Mouse (Mus musculus) heart, adult 18-20 months (tissue): ENCODE data around the gene Lmnb2. TPM values are rescaled to one million over a fixed set of nuclear protein-coding genes. Genes with fewer than 3 reads are reported as not detected.

ENCODE experiments used
- DNase-seq, 2 experiments: peaks; one replicate each; pipeline ENCODE4 v3.0.0; 2021 to 2022; ENCODE audit warnings: mixed read lengths in 1 of 2
- total RNA-seq, 2 experiments: library from RNA; stranded (reverse); gene quantifications; 2 replicates each; pipeline ENCODE4 v1.2.3; 2021

Lmnb2 gene
- total RNA-seq, 2 experiments from 2014 or later: 4.7 to 5.8 TPM

DNA sequence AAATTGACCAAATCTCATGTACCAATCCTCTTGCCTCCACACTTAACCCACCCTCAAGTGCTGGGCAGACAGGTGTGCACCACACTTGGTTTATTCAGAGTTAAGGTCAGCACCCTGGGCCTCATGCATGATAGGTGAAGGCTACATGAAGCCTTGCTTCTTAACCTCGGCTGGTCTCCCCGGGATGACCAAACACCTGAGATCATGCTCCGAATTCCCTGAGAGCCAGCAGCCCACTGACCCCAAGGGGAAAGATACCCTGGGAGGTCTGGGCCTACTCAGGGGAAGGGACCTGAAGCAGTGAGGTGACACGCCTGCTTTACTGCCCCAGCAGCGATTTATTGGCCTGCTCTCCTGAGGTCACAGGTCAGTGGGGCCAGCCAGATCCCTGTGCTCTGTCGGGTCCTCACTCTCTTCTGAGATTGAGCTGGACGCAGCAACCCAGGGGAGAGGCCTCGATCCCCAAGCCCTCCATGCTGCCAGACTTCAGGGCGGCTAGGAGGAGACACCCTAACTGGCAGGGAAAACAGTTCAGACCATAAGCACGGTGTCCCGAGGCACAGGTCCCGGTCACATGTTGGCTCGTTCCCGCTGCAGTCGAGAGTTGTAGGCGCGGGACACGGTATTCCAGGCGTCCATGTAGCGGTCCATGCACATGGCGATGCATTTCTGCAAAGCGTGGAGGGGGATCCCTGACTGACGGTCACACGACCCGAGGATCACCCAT lies 18.3 kb downstream of the Lmnb2 start:
- DNase-seq: no peak

DNA sequence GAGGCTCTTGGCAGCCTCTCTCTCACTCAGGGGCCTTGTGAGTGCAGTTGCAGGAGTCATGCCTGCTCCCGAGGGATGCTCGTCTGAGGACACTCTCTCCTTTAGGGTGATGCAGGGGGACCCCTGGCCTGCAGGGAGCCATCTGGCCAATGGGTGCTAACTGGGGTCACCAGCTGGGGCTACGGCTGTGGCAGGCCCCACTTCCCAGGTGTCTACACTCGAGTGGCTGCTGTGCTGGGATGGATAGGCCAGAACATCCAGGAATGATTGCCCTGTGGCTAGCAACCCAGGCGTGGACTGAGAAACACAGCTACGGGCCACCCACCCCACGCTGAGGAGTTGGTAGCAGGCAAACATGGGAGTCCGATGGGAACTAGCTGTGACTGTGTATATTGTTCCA lies 19.0 kb downstream of the Lmnb2 start:
- DNase-seq: no peak

DNA sequence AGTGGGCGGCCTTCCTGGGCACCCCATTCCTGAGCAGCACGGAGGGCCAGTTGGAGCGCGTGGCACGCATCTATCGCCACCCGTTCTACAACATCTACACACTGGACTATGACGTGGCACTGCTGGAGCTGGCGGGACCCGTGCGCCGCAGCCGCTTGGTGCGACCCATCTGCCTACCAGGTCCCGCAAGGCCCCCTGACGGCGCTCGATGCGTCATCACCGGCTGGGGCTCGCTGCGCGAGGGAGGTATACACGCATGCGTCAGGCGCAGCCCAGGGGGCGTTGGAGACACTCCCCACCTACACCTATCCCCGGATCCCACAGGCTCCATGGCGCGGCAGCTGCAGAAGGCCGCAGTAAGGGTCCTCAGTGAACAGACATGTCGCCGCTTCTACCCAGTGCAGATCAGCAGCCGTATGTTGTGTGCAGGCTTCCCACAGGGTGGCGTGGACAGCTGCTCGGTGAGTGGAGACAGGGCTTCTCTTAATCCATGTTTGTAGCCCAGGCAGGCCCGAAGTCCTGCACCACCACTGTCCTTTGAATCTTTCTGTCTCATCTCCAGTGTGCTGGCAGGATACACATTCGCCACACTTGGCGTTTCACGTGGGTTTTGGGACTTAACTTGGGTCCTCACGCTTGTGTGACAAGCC lies 20.1 kb downstream of the Lmnb2 start:
- no peak for DNase-seq

DNA sequence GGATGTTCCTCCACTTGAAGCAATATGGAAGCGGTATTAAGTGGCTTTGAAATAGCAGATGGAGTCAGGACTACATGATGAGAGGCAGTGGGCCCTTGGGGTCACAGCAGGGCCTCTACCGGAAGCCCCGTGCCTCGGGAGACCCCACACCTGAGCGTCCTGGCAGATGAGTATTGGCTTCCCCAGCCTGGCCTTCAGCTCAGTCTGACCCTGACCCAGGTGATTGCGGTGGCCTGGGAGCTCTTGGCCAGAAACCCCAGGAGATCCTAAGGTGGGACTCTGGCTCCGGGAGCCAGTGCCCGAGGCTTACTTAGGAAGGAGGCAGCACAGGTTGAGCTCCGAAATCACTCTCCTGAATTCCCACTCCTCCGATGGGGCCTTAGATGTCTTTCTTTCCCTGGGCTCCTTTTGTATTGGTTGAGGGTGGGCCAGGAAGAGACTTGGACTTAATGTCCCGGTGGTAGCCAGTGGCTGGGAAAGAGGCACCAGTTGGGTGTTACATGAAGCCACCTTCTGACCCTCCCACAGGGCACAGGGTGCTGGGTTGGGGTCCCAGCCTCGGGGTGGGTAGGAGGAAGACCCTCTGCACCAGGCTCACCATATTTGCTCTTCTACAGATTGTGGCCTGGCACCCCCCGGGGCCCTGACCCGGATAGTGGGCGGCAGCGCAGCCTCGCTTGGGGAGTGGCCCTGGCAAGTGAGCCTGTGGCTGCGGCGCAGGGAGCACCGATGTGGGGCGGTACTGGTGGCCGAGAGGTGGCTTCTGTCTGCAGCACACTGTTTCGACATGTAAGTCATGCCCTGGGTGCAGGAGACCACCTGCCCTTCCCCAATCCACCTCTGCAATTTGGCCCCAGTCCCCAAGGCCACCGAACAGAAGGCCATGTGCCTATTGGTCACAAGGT lies 21.2 kb downstream of the Lmnb2 start:
- no peak for DNase-seq

DNA sequence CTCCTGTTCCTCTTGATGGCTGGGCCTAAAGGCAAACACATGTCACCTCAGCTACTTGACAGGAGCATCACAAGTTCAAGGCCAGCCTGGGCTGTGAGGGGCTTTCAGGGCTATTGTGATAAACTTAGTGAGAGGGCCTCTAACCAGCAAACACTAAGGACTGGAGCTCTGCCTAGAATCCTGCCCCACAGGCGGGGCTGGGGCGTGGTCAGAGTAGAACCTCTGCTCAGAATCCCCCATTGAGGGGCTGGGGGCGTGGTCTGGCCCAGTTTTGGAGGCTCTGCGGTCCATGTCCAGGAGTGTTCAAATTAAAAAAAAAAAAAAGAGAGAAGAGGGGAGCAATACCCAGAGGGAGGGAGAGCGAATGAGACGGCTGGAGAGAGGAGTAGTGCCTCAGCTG lies 22.3 kb downstream of the Lmnb2 start:
- no peak for DNase-seq

DNA sequence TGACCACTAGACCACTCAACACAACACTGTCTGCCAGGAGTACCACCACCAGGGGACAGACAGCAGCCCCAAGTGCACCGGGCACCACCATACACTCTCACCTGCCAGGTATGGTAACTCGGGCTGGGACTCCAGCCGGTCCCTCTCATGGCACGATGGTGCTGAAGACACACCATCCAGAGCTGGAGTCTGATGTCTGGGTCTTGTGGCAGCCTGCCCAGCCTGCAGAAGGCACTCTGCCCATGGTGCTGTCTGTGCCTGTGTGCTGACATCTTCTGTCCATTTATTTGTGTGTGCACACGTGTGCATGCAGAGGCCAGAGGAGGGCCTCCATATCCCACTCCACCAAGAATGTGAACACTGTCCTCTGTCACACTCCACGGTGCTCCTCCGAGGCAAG lies 22.9 kb downstream of the Lmnb2 start:
- no peak for DNase-seq

DNA sequence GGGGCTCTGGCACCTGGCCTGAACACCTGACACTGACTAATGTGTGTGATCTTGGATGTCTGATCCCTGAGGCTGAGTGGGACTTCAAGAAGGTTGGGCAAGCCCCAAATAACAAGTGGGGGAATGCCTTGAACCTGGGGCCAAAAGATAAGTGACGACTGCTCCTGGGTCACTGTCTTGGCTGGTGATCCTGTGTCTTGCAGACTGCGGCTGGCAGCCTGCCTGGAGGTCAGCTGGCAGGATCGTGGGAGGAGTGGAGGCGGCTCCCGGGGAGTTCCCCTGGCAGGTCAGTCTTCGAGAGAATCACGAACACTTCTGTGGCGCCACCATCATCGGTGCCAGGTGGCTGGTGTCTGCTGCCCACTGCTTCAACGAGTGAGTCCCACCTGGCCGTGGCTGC lies 30.9 kb downstream of the Lmnb2 start:
- peak; percentile 86 to 87 for DNase-seq

DNA sequence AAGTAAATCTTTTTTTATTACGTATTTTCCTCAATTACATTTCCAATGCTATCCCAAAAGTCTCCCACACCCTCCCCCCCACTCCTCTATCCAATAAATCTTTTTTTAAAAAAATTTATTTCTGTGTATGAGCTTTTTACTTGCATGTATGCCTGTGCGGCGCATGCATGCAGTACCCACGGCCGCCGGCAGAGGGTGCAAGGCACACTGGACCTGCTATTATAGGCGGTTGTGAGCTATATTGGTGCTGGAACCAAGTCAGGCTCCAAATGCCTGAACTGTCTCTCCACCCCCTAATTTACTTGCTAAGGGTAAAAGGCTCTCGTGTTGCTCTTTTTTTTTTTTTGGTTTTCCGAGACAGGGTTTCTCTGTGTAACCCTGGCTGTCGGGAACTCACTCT lies 36.7 kb downstream of the Lmnb2 start:
- peak; percentile 54 to 84 for DNase-seq

DNA sequence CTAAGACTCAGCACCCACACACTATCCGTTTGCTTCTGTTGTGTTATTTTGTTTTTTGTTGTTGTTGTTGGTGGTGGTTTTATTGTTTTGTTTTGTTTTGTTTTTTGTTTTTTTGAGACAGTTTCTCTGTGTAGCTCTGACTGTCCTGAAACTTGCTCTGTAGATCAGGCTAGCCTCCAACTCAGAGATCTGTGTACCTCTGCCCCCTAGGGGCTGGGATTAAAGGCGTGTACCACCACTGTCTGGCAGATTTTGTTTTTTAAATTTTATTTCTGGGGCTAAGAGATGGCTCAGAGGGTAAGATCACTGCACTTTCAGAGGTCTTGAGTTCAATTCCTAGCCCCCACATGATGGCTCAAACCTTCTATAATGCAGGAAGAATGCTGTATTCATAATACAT lies 37.1 kb downstream of the Lmnb2 start:
- DNase-seq: no peak

DNA sequence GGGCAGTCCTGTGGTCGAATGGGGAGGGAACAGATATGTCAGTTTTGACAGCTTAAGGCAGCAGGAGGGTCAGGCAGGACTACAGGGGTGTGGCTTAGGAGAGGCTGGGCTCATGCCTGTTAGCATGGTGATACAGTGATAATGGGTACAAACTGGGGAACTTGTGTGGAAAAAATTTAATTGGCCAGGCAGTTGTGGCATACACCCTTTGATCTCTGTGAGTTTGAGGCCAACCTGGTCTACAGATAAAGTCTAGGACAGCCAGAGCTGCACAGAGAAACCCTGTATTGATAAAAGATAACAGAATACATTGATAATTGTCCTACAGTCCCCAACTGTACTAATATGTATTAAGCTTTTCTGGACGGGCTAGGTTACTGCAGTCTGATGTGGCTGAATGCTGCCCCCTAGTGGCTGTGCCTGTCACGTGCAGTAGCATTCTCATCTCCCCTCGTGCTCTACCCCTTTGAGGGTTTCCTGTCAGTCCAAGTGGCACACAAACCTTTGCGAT lies 37.9 kb downstream of the Lmnb2 start:
- peak; percentile 58 to 82 for DNase-seq

DNA sequence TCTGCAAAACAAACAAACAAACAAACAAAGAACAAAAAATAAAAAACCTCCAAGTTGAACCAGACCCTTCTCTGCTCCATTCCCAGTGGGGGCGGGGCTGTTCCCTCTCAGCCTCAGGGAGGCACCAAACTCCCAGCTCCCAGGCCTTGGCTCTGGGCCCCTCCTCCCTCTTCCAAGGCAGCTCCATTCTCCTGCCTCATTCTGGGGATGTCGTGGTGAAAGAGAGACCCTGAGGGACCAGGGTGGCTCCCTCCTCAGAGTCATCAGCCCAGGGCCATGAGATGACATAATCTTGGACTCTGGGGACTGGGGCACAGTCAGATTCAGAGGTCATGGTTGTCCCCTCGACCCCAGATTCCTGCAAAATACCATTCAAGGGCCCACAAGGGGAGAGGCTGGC lies 41.5 kb downstream of the Lmnb2 start:
- DNase-seq: no peak

DNA sequence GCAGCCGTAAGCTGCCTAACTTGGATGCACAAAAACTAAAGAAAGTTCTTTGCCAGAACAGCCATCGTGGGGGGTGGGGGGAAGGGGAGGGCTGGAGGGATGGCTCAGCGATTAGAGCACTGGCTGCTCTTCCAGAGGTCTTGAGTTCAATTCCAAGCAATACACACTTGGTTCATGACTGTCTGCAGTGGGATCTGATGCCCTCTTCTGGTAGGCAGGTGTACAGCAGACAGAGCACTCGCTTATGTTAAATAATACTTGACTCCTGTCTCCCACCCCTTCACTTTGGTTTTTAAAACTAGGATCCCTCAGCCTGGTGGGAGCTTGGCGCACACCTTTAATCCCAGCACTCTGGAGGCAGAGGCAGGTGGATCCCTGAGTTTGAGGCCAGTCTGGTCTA lies 42.0 kb downstream of the Lmnb2 start:
- DNase-seq: peak; percentile 33 to 76

DNA sequence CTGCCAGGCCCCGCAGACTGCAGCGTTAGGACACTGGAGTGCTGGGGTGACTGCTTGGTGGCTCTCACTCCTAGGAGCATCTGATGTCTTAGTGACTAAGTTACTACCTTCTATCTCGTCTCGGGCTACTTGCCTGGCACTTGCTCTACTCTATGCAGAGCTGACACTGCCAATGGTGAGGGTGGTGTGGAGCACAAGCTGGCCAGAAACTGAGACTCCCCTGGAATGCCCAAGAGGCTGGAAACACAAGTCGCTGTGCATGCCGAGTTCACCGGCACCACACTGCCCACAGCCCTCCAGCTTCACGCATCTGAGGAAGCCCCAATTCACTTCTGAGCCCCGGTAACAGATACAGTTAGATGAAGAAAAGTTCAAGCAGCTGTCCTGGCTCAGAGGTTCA lies 44.0 kb downstream of the Lmnb2 start:
- no peak for DNase-seq

DNA sequence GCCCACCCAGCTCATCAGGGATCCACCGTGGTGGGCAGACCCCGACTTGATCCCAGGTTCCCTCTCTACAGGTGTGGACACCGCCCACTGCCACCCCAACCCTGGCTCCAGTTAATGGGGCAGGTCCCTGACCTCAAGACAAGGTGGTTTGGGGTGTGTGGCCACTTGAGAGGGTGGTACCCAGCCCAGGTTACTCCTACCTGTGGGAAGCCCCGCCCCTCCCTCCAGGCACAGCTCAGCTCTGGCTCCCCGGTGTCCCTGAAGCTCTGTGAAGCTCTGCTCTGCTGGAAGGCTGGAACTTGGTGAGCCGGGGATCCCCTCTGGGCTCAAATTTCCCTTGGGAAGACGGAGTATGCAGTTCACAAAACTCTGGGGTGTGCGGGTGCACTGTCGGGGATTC lies 46.5 kb downstream of the Lmnb2 start, which contains the start of gene Tmprss9:
Tmprss9 (plus strand) TSS at position 268 of the 400 bp plus-strand sequence.
- no peak for DNase-seq

DNA sequence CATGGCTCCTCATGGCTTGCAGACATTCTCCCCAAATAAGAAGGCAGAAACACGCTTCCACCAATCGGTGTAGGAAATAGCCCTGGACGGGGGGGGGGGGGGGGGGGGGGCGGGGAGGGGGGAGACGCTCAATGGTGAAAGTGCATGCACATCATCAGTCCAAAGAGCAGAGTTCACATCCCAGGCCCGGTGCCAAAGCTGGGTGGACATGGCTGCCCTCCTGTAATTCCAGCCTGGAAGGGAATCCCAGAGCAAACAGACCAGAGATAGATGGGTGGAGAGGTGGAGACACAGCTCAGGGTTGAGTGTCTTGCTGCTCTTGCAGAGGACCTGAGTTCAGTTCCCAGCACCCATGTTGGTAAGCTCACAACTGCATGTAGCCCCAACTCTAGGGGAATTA lies 47.1 kb downstream of the Lmnb2 start:
- no peak for DNase-seq

DNA sequence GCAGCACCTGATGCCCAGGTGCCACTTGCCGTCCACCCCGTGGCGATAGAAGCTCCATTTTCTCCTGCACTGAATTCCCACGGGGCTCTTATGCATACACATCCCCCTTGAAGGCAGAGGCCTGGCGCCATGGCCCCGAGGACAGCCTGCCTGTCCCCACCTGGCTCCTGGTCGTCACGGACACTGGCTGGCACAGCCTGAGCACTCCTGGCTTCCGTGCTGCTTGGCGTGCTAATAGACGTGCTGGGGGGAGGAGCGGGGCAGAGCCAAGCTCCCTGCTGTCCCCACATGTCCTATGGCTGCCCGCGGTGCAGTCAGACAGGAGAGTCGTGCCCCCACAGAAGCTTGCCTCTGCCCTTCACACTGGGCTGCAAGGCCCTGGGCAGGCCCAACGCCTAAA lies 53.6 kb downstream of the Lmnb2 start:
- DNase-seq: peak in 1 of 2 experiments; percentile 42

DNA sequence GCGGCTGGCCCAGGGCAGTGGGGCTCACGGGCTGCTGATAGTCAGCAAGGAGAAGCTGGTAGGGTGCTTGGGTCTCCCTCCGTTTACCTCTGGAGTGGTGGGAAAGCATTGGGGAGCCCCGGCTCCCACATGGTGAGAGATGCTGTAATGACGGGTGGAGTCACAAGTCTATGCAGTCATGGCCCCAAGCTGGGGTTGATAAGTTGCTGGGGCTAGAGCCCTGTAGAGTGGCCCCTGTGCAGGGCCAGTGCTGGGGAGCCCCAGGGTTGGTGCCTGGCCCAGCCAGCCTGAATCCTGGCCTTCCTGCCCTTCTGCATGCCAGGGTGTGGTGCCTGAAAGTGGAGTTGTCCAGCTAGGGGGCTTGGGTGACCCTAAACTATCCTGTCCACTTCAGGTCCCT lies 55.7 kb downstream of the Lmnb2 start:
- DNase-seq: no peak

DNA sequence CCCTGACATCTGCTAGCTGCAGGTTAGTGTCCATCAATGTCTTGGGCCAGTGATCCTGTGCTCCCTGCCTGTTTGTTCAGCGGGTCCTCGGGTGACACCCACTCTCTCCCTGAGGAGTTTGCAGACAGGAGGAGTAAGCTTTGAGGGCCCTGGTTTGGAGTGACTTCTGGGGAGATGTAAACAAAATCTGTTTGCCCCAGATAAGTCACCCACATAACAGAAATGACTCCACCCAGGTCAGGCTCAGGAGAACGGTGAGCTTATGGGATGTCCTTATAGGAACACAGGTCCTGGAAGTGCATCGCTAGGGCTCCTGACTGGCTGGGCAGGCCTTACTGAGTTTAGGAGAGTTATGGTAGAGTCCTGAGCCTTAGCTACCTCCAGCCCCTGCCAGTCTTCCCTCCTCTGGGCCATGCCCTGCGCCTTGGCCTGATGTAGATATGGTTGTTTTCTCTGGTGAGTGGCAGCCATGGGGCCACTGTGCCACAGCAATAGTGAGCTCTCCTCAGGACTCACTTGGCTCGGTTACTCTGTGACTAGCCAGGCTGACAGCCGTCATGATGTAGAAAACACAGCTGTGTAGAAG lies 59.6 kb downstream of the Lmnb2 start:
- no peak for DNase-seq

DNA sequence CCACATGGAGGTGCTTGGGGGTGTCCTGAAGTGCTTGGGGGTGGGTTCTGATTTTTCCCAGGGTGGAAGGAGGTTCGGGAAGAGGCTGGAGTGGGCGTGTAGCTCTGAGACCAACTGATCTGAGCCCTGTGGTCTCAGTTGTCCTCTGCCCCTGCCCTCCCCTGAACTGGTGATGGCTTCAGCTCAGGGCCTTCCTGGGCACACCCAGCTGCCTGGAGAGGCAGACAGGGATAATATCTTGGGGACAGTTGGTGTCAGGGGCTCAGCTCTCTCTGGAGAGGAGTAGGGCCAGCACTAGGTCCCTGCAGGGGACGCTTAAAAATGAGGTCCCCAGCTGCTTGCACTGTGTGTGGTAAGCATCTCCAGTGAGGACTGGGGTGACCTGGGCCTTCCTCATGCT lies 60.2 kb downstream of the Lmnb2 start:
- no peak for DNase-seq

DNA sequence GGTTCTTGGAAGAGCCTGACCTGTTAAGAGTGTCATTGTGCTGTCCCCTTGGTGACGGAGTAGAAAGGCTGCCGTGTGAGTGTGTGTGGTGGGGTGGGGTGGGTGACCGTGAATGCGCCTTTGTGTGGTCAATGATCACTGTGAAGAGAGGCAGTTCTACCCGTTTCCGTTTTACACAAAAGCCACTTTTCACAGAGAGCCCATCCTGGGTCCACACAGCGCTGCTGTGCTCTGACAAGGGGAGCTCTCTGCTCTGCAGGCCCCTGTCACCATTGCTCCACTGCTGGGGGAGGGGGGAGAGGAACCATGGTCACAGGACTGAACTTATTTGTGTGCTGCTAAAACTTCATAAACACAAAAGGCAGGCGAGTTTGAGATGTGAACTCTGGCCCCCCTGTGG lies 60.7 kb downstream of the Lmnb2 start:
- DNase-seq: no peak

DNA sequence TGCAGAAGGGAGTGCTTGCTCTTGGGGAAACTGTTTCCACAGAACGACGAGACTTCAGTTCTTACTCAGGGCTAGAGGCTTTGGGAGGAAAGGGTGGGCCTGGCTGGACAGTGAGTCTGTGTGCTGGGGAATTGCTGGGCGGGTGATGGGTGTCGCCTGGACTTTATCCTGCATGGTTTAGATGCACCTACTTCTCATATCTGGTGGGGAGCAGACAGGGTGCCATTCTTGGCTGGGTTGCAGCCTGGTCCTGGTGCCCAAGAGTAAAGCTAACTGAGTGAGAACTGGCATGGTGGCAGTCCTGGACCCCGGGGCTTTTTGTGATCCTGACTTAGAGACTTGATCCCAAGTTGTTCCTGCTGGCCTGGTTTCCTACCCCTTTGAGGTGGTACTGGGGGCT lies 61.1 kb downstream of the Lmnb2 start:
- DNase-seq: no peak

DNA sequence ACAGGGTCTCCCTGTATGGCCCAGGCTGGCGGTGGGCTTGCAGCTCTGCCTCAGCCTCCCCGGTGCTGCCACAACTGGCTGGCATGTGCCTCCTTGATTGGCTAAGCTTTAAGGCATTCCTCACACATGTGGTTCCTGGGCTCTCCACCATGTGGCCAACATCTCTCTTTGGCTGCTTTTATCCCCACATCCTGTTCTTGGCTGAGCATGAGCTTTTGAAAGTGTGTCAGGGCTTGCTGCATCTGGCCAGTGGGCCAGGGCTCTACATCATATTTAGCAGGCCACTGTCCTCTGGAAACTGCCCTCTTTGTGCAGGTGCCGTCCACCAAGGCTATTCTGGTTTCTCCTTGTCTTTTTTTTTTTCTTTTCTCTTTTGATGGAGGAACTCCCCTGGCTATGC lies 61.8 kb downstream of the Lmnb2 start:
- peak; percentile 22 to 55 for DNase-seq

DNA sequence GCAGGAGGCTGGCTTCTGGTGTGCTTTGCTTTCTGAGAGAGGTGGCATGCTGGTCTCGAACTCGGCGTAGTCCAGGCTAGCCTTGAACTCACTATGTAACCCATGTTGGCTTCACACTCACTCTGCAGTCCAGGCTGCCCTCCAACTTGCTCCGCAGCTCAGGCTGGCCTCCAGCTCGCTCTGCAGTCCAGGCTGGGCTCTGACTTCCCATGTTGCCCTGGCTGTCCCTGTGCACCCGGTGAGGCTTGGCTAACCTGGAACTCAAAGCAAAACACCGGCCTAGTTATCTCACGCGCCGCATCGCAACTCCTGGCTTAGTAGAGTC lies 62.3 kb downstream of the Lmnb2 start:
- DNase-seq: peak in 1 of 2 experiments; percentile 22
